Mouse (Mus musculus) kidney, postnatal 4 days (tissue): ENCODE data around the gene Arhgap33.
"Not testable (repeated sequence)": the region's sequence is repeated elsewhere in the genome, so short reads cannot be mapped to it uniquely, and the experiment has no call there.

Experiments
- DNase-seq, 2 experiments: peaks; one replicate each; pipeline ENCODE4 v3.0.0; 2021; ENCODE audit warnings: mixed read lengths in 2 of 2

Arhgap33 gene

GRCm38 (mm10) chr7:30552102-30553020 lies 17.5 kb upstream of the Arhgap33 start, which contains the start of the genes Hspb6 and Proser3:
Gene Hspb6 (plus strand): TSS chr7:30552178.
Gene Proser3 (minus strand): TSS chr7:30552299.
- DNase-seq = peak; percentile 97 to 98

DNA sequence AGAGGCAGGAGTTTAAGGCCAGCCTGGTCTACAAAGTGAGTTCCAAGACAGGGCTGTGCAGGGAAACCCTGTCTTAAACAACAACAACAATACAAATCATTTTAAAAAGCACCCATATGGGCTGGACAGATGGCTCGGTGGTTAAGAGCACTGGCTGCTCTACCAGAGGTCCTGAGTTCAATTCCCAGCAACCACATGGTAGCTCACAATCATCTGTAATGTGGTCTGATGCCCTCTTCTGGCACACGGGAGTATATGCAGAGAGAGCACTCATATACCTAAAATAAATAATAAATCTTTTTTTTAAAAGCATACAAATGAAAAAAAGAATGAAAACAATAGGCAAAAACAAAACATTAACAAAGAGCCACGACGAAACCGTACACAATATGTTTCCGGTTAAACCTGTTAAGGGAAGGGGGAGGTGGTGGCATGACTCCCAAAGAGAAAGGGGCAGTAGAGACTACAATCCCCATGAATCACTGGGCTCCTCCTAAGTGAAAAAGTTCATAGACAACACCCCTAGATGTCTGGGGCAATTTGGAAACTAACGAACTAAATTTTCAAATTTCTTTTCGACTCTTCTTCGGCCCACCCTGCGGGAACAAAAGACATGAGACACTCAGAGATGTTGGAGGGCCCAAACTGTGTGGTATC lies 16.7 kb upstream of the Arhgap33 start:
- no peak for DNase-seq

GRCm38 (mm10) chr7:30550603-30551002 lies 15.7 kb upstream of the Arhgap33 start:
- DNase-seq = no peak

- DNase-seq = no peak
Observed at GRCm38 (mm10) chr7:30549880-30550279, 15.0 kb upstream of the Arhgap33 start.

GRCm38 (mm10) chr7:30544327-30544726 lies 9.5 kb upstream of the Arhgap33 start:
- no peak for DNase-seq

DNA sequence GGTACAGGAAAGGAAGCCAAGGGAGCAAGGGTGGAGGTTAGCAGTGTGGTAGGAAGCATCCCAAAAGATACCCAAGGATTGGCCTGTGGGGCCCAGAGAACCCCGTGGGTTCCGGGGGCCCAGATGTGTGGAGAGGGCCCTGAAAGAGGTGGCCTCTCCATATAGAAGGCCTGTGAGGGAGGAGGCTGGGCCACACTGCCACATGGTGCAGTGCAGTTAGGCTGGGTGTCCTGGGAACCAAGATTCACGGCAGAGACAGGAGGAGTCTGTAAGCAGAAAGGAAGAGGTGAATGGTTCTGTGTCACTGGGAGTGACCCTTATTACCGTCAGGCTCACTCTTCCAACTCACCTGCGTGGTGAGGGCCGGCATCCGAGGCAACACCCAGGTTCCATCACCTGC lies 5.7 kb upstream of the Arhgap33 start:
- DNase-seq = no peak

GRCm38 (mm10) chr7:30533941-30534632 lies 773 bp downstream of the Arhgap33 start:
- no peak for DNase-seq

- peak; percentile 64 to 72 for DNase-seq
Observed at GRCm38 (mm10) chr7:30532931-30533330, 1.9 kb downstream of the Arhgap33 start.

DNA sequence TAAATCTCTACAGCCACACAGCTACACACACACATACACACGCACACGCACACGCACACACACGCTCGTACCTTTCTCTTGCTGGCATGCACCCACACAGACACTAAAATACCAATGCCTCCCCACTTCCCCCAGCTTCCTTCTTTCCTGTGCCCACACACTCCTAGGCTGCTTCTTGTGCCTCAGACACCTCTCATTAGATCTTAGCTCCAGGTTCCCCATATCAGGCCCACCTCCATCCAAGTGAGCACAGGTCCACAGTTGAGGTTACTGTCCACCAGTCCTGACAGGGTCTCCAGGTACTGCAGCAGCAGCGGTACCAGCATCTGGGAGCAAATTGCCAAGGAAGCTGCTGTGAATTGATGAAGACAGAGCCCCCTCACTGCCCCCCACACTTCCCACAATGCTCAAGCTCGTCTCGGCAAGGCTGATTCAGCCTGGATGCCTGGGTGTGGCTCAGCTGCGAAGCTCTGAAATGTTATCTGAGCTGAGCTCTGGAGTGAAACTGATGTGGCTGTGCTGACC lies 3.5 kb downstream of the Arhgap33 start:
- no peak for DNase-seq

GRCm38 (mm10) chr7:30526981-30527380 lies 7.9 kb downstream of the Arhgap33 start:
- no peak for DNase-seq

GRCm38 (mm10) chr7:30526399-30526798 lies 8.5 kb downstream of the Arhgap33 start:
- peak in 1 of 2 experiments; percentile 35 for DNase-seq

GRCm38 (mm10) chr7:30525954-30526353 lies 8.9 kb downstream of the Arhgap33 start:
- DNase-seq = peak; percentile 43 to 63

GRCm38 (mm10) chr7:30524487-30524886 lies 10.4 kb downstream of the Arhgap33 start:
- DNase-seq = no peak

DNA sequence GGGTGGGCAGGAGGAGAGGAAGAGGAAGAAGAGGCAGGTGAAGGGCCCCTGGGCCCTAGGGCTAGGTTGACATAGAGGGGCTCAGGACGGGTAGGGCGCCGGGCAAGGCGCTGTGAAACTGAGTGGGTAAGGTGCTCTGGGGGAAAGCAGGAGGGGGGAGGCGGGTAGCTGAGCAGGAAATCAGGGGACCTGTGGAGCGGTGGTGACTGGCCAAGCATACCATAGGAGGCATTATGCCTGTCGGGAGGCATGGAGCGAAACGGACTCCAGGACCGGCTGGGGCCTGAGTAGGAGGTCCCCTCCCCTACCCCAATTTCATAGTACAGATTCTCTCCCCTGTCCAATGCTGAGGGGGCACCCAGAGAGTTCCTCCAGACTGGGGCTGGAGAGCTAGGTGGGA lies 12.0 kb downstream of the Arhgap33 start:
- peak; percentile 51 to 61 for DNase-seq

GRCm38 (mm10) chr7:30520856-30521255 lies 14.0 kb downstream of the Arhgap33 start:
- no peak for DNase-seq

DNA sequence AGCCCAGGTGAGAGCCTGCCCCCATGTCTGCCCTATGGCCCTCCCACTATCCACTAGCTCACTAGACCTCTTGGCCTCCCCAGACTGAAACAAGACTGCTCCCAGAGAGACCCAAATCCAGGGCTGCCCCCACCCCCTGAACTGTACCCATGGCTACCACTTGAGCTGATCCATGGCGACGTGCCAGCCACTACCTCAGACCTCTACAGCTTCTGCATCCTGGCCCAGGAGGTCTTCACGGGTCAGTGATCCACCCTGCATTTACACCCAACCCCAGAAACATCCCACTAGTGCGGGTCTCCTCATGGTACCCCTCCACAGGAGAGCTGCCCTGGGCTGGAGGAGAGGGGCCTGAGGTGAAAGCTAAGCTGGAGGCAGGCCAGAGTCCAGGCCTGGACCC lies 14.5 kb downstream of the Arhgap33 start:
- peak; percentile 42 to 63 for DNase-seq

GRCm38 (mm10) chr7:30518325-30518724 lies 16.5 kb downstream of the Arhgap33 start:
- DNase-seq = no peak

- no peak for DNase-seq
Observed at GRCm38 (mm10) chr7:30515003-30515760, 19.7 kb downstream of the Arhgap33 start.

GRCm38 (mm10) chr7:30508061-30508460 lies 26.8 kb downstream of the Arhgap33 start:
- no peak for DNase-seq

DNA sequence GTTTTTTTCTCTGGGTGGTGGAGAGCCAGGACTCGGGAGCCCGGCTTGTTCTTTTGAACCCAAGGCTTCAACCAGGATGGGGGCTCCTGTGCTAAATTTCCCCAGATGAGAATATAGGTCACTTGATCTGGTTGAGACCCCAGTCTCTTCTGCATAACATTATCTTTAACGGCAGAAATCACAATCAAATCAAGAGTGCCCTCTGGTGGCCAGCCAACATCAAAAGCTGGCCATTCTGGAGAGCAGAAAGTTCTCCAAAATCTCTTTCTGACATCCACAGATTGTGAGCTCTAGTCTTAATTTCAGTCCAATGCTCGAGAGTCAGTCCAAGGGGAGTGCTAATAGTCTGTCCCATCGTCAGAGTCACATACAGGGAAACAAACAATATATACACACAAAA lies 33.7 kb downstream of the Arhgap33 start:
- not testable (repeated sequence) for DNase-seq

GRCm38 (mm10) chr7:30495506-30496042 lies 39.3 kb downstream of the Arhgap33 start:
- not testable (repeated sequence) for DNase-seq

DNA sequence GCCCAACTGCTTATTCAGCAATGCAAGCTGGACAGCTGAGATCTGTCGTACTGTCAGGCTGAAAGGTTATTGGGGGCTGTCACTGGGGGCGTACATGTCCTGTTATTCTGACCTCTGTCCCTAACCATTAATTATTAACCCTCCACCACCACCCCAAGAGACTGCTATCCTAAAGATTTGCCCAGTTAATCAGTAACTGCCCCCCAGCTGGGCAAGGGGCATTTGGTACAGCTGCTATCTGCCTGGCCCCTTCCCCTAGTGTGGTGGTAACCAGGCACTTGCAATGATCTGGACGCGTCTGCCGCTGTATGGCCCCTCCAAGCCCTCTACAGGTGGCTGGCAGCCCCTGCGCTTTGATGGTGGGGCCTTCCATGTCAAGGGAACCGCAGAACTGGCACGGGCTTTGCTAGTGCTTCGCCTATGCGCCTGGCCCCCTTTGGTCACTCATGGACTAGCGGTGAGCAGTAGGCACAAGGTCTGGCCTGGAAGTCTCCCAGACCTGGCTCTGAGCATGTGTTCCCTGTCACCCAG lies 41.4 kb downstream of the Arhgap33 start, which contains the start of gene Prodh2:
Prodh2 (plus strand) TSS at position 222 of the 531 bp plus-strand sequence.
- peak; percentile 42 to 59 for DNase-seq
